Mouse (Mus musculus) kidney, embryonic 16.5 days (tissue): ENCODE measurements around the gene Blcap. TPM values are rescaled to one million over a fixed set of nuclear protein-coding genes. Genes with fewer than 3 reads are reported as not detected.
"Not testable (repeated sequence)": the region's sequence is repeated elsewhere in the genome, so short reads cannot be mapped to it uniquely, and the experiment has no call there.

Experiments
- ATAC-seq: fragments of 200-750 bp; cut with Nextera tagmentation; 2 replicates; pipeline ENCODE4 v1.8.0; 2017; ENCODE audit warnings: moderate TSS enrichment; ENCODE audit not compliant: low FRiP score, low TSS enrichment
- H3K27ac ChIP-seq: fragments of 300-500 bp; sonication (generic); 2 replicates; pipeline ENCODE4 v1.5.1; 2014; ENCODE audit warnings: low read length
- H3K27me3 ChIP-seq: fragments of 300-500 bp; sonication (generic); 2 replicates; pipeline ENCODE4 v1.6.1; 2014; ENCODE audit warnings: low read length, control low read depth, mixed read lengths; ENCODE audit not compliant: insufficient read depth
- H3K36me3 ChIP-seq: fragments of 300-500 bp; sonication (generic); 2 replicates; pipeline ENCODE4 v1.6.1; 2014; ENCODE audit warnings: low read length, control low read depth, mixed read lengths; ENCODE audit not compliant: insufficient read depth
- H3K4me1 ChIP-seq: fragments of 300-500 bp; sonication (generic); 2 replicates; pipeline ENCODE4 v1.6.1; 2014; ENCODE audit warnings: low read length, control low read depth, mixed read lengths; ENCODE audit not compliant: insufficient read depth
- H3K4me2 ChIP-seq: fragments of 300-500 bp; sonication (generic); replicated peaks from 2 replicates; pipeline ENCODE4 v1.6.1; 2014; ENCODE audit warnings: low read depth, low read length
- H3K4me3 ChIP-seq: fragments of 300-500 bp; sonication (generic); 2 replicates; pipeline ENCODE4 v1.5.1; 2014; ENCODE audit warnings: mild to moderate bottlenecking, low read length
- H3K9ac ChIP-seq: fragments of 300-500 bp; sonication (generic); replicated peaks from 2 replicates; pipeline ENCODE4 v1.6.1; 2014; ENCODE audit warnings: low read length
- H3K9me3 ChIP-seq: fragments of 300-500 bp; sonication (generic); 2 replicates; pipeline ENCODE4 v1.6.1; 2016; ENCODE audit warnings: low read length, control low read depth
- WGBS: fragments of 180-500 bp; shearing (Covaris S2); extraction: QIAGEN DNeasy Blood & Tissue Kit; methylation state at CpG from one replicate; pipeline ENCODE4 v1.1.7; 2014; 5-methylcytosine and 5-hydroxymethylcytosine counted together
- polyA plus RNA-seq: library from polyadenylated mRNA; unstranded; fragments of >200 nt; fragmentation: Nextera tagmentation; extraction: Ambion mirVana; gene quantifications from 2 replicates; pipeline ENCODE4 v1.2.1, GENCODE M21; 2015

The Blcap gene
- polyA plus RNA-seq, result 55.8 and 60.8 TPM in 2 replicates

- Histone ChIP-seq H3K9ac (no peak within 1 kb of the TSS), H3K27me3 (no peaks in the 10 kb centered on the region), H3K4me2 (no peak within 1 kb of the TSS), H3K27ac (no peak within 1 kb of the TSS), H3K36me3 (no peaks in the 10 kb centered on the region), H3K9me3 (no peaks in the 10 kb centered on the region), H3K4me3 (no peak within 1 kb of the TSS), H3K4me1 (peaks cover 7% of the 10 kb centered on the region)
- 7% methylated on average over 6 of the region's 6 CpGs for WGBS
- peak; percentile 44 for ATAC-seq
These were observed at the start of gene Blcap for GRCm38 (mm10) chr2:157571224-157571832. Gene Blcap (minus strand): TSS chr2:157571274.

- Histone ChIP-seq H3K9me3 (no peaks in the 10 kb centered on the region), H3K4me1 (peaks cover 7% of the 10 kb centered on the region), H3K27me3 (no peaks in the 10 kb centered on the region), H3K9ac (no peak overlapping the region), H3K27ac (no peak overlapping the region), H3K4me2 (no peak overlapping the region), H3K4me3 (no peak overlapping the region), H3K36me3 (no peaks in the 10 kb centered on the region)
- 81% methylated on average over 4 of the region's 4 CpGs for WGBS
- no peak for ATAC-seq
These were observed 47.3 kb upstream of the Blcap start for GRCm38 (mm10) chr2:157618393-157618792.

- Histone ChIP-seq H3K9ac (no peak overlapping the region), H3K4me1 (peaks cover 7% of the 10 kb centered on the region), H3K27me3 (no peaks in the 10 kb centered on the region), H3K36me3 (no peaks in the 10 kb centered on the region), H3K27ac (no peak overlapping the region), H3K9me3 (no peaks in the 10 kb centered on the region), H3K4me3 (no peak overlapping the region), H3K4me2 (0 out of 2 replicates have a peak overlapping the region, but pooled peaks have one; percentile 11)
- no peak; the same call in 1 of the 2 replicates for ATAC-seq
- WGBS, result 15% methylated on average over 11 of the region's 11 CpGs
These were observed 42.9 kb upstream of the Blcap start for GRCm38 (mm10) chr2:157613997-157614396.

GRCm38 (mm10) chr2:157611735-157612134 lies 40.7 kb upstream of the Blcap start:
- WGBS, result 80% methylated on average over 3 of the region's 3 CpGs
- Histone ChIP-seq H3K4me1 (peaks cover 10% of the 10 kb centered on the region), H3K4me2 (no peak overlapping the region), H3K27me3 (no peaks in the 10 kb centered on the region), H3K27ac (no peak overlapping the region), H3K36me3 (no peaks in the 10 kb centered on the region), H3K9me3 (no peaks in the 10 kb centered on the region), H3K4me3 (no peak overlapping the region), H3K9ac (no peak overlapping the region)
- ATAC-seq, result no peak

- Histone ChIP-seq H3K4me1 (peaks cover 7% of the 10 kb centered on the region), H3K27ac (peak overlapping the region; percentile 85), H3K9me3 (no peaks in the 10 kb centered on the region), H3K9ac (no peak overlapping the region), H3K4me2 (no peak overlapping the region), H3K4me3 (no peak overlapping the region), H3K36me3 (no peaks in the 10 kb centered on the region), H3K27me3 (0 out of 2 replicates have a peak, but pooled peaks cover 2% of the 10 kb centered on the region)
- 32% methylated on average over 9 of the region's 9 CpGs for WGBS
- peak; percentile 89 for ATAC-seq
These were observed 36.6 kb upstream of the Blcap start for GRCm38 (mm10) chr2:157607542-157608236.

- no peaks in the 10 kb centered on the region for H3K9me3 ChIP-seq
- no peaks in the 10 kb centered on the region for H3K36me3 ChIP-seq
- 0 out of 2 replicates have a peak, but pooled peaks cover 2% of the 10 kb centered on the region for H3K27me3 ChIP-seq
- H3K9ac ChIP-seq, result 0 out of 2 replicates have a peak overlapping the region, but pooled peaks have one; percentile 6
- H3K4me3 ChIP-seq, result no peak overlapping the region
- no peak for ATAC-seq
- peaks cover 7% of the 10 kb centered on the region for H3K4me1 ChIP-seq
- no peak overlapping the region for H3K4me2 ChIP-seq
- no peak overlapping the region for H3K27ac ChIP-seq
- 3% methylated on average over 18 of the region's 18 CpGs for WGBS
These were observed 34.1 kb upstream of the Blcap start for GRCm38 (mm10) chr2:157605025-157605675.

- peak overlapping the region; percentile 67 for H3K27ac ChIP-seq
These were observed 30.4 kb upstream of the Blcap start for GRCm38 (mm10) chr2:157601435-157601839.

GRCm38 (mm10) chr2:157596876-157597566 lies 25.9 kb upstream of the Blcap start:
- no peak overlapping the region for H3K27ac ChIP-seq
- H3K4me2 ChIP-seq, result 0 out of 2 replicates have a peak overlapping the region, but pooled peaks have one; percentile 28
- no peak overlapping the region for H3K4me3 ChIP-seq
- H3K9ac ChIP-seq, result no peak overlapping the region
- H3K36me3 ChIP-seq, result no peaks in the 10 kb centered on the region
- WGBS, result 63% methylated on average over 22 of the region's 22 CpGs
- no peak for ATAC-seq
- H3K9me3 ChIP-seq, result no peaks in the 10 kb centered on the region
- H3K4me1 ChIP-seq, result no peaks in the 10 kb centered on the region
- no peaks in the 10 kb centered on the region for H3K27me3 ChIP-seq

More at GRCm38 (mm10) chr2:157601435-157601839, 30.4 kb upstream of the Blcap start:
- Histone ChIP-seq H3K9me3 (no peaks in the 10 kb centered on the region), H3K4me1 (peaks cover 4% of the 10 kb centered on the region), H3K4me2 (no peak overlapping the region), H3K9ac (no peak overlapping the region), H3K27me3 (0 out of 2 replicates have a peak, but pooled peaks cover 2% of the 10 kb centered on the region), H3K36me3 (no peaks in the 10 kb centered on the region), H3K4me3 (no peak overlapping the region)
- 65% methylated on average over 6 of the region's 6 CpGs for WGBS
- peak; percentile 83 for ATAC-seq

- not testable (repeated sequence) for H3K9me3 ChIP-seq, H3K4me3 ChIP-seq, H3K36me3 ChIP-seq, H3K27ac ChIP-seq, ATAC-seq, H3K4me1 ChIP-seq, H3K27me3 ChIP-seq, H3K9ac ChIP-seq, H3K4me2 ChIP-seq
- 41% methylated on average over 7 of the region's 7 CpGs for WGBS
These were observed 14.3 kb upstream of the Blcap start for GRCm38 (mm10) chr2:157585351-157585750.
